Mouse (Mus musculus) megakaryocyte-erythroid progenitor cell, adult 5-6 weeks (primary cell): ENCODE data around the gene Acot7. TPM values are rescaled to one million over a fixed set of nuclear protein-coding genes. Genes with fewer than 3 reads are reported as not detected.

Experiments
- ATAC-seq: replicated peaks from 2 replicates; pipeline ENCODE4 v1.8.0; 2016; ENCODE audit warnings: mild to moderate bottlenecking, inconsistent platforms; ENCODE audit not compliant: severe bottlenecking, poor library complexity, low FRiP score, low TSS enrichment
- total RNA-seq, 2 experiments: library from RNA; stranded (forward) in 1 of 2; stranded (reverse) in 1 of 2; fragments of 200-1000, 215-1000 nt in 1 of 2; fragments of >200 nt in 1 of 2; fragmentation: Nextera tagmentation in 1 of 2; gene quantifications; 2 replicates each; pipeline ENCODE4 v1.2.3; 2014 to 2017

The Acot7 gene
- total RNA-seq, 2 experiments from 2014 or later: 38.1 to 42.9 TPM

GRCm38 (mm10) chr4:152173956-152174355, 4.0 kb upstream of the Acot7 start:
- ATAC-seq: no peak

- ATAC-seq: no peak
Observed at GRCm38 (mm10) chr4:152176638-152177037, 1.3 kb upstream of the Acot7 start.

GRCm38 (mm10) chr4:152177174-152177536, 779 bp upstream of the Acot7 start:
- ATAC-seq: no peak

GRCm38 (mm10) chr4:152178344-152178864, 470 bp downstream of the Acot7 start:
- ATAC-seq: peak; percentile 34

- peak; percentile 1; the same call in 1 of the 2 replicates for ATAC-seq
Observed at GRCm38 (mm10) chr4:152178916-152179705, 1.2 kb downstream of the Acot7 start.

GRCm38 (mm10) chr4:152179946-152180660, 2.2 kb downstream of the Acot7 start:
- no peak for ATAC-seq

- ATAC-seq: no peak
Observed at GRCm38 (mm10) chr4:152182205-152182604, 4.3 kb downstream of the Acot7 start.

GRCm38 (mm10) chr4:152184353-152185035, 6.6 kb downstream of the Acot7 start:
- ATAC-seq: no peak

GRCm38 (mm10) chr4:152185137-152185509, 7.2 kb downstream of the Acot7 start:
- peak; percentile 65 for ATAC-seq

- ATAC-seq: peak; percentile 12; the same call in 1 of the 2 replicates
Observed at GRCm38 (mm10) chr4:152185510-152186204, 7.7 kb downstream of the Acot7 start.

- peak; percentile 53 for ATAC-seq
Observed at GRCm38 (mm10) chr4:152186205-152187082, 8.5 kb downstream of the Acot7 start.

- no peak for ATAC-seq
Observed at GRCm38 (mm10) chr4:152187142-152187541, 9.2 kb downstream of the Acot7 start.

GRCm38 (mm10) chr4:152188651-152189050, 10.7 kb downstream of the Acot7 start:
- no peak for ATAC-seq

GRCm38 (mm10) chr4:152189071-152189470, 11.1 kb downstream of the Acot7 start:
- no peak for ATAC-seq

- no peak for ATAC-seq
Observed at GRCm38 (mm10) chr4:152189691-152190090, 11.8 kb downstream of the Acot7 start.

GRCm38 (mm10) chr4:152190096-152190653, 12.2 kb downstream of the Acot7 start:
- peak; percentile 31 for ATAC-seq

GRCm38 (mm10) chr4:152190701-152191100, 12.8 kb downstream of the Acot7 start:
- no peak for ATAC-seq

- no peak for ATAC-seq
Observed at GRCm38 (mm10) chr4:152192569-152192968, 14.6 kb downstream of the Acot7 start.
